Mouse (Mus musculus) liver, embryonic 16.5 days (tissue): Measurements from ENCODE around the gene Gm37240. TPM values are rescaled to one million over a fixed set of nuclear protein-coding genes. Genes with fewer than 3 reads are reported as not detected.

ENCODE experiments used
- ATAC-seq: fragments of 200-750 bp; cut with Nextera tagmentation; 2 replicates; pipeline ENCODE4 v1.8.0; 2017; ENCODE audit warnings: low read depth, mild to moderate bottlenecking, moderate number of reproducible peaks, moderate library complexity
- H3K27ac ChIP-seq: fragments of 300-500 bp; sonication (generic); 2 replicates; pipeline ENCODE4 v1.5.1; 2014; ENCODE audit warnings: mild to moderate bottlenecking, low read length
- H3K27me3 ChIP-seq: fragments of 300-500 bp; sonication (generic); 2 replicates; pipeline ENCODE4 v1.6.1; 2014; ENCODE audit warnings: low read depth, low read length, mixed read lengths; ENCODE audit not compliant: control insufficient read depth, insufficient read depth
- H3K36me3 ChIP-seq: fragments of 300-500 bp; sonication (generic); 2 replicates; pipeline ENCODE4 v1.6.1; 2014; ENCODE audit warnings: mild to moderate bottlenecking; ENCODE audit not compliant: control insufficient read depth, insufficient read depth
- H3K4me1 ChIP-seq: fragments of 300-500 bp; sonication (generic); 2 replicates; pipeline ENCODE4 v1.6.1; 2014; ENCODE audit warnings: low read depth, low read length, mixed read lengths; ENCODE audit not compliant: control insufficient read depth
- H3K4me2 ChIP-seq: fragments of 300-500 bp; sonication (generic); 2 replicates; pipeline ENCODE4 v1.6.1; 2014; ENCODE audit warnings: low read depth, low read length, mixed read lengths
- H3K4me3 ChIP-seq: fragments of 300-500 bp; sonication (generic); 2 replicates; pipeline ENCODE4 v1.5.1; 2014; ENCODE audit warnings: low read depth, mild to moderate bottlenecking, low read length
- H3K9ac ChIP-seq: fragments of 300-500 bp; sonication (generic); 2 replicates; pipeline ENCODE4 v1.6.1; 2014; ENCODE audit warnings: low read depth, low read length
- H3K9me3 ChIP-seq: fragments of 300-500 bp; sonication (generic); replicated peaks from 2 replicates; pipeline ENCODE4 v1.6.1; 2016; ENCODE audit warnings: low read length; ENCODE audit not compliant: control insufficient read depth
- WGBS: fragments of 180-500 bp; shearing (Covaris S2); extraction: QIAGEN DNeasy Blood & Tissue Kit; methylation state at CpG from one replicate; pipeline ENCODE4 v1.1.7; 2014; ENCODE audit not compliant: insufficient replicate concordance; 5-methylcytosine and 5-hydroxymethylcytosine counted together
- polyA plus RNA-seq: library from polyadenylated mRNA; unstranded; fragments of >200 nt; fragmentation: Nextera tagmentation; extraction: Ambion mirVana; gene quantifications from 2 replicates; pipeline ENCODE4 v1.2.1, GENCODE M21; 2015

The Gm37240 gene
- polyA plus RNA-seq, 1 experiment from 2014 or later = 0.65 TPM

DNA sequence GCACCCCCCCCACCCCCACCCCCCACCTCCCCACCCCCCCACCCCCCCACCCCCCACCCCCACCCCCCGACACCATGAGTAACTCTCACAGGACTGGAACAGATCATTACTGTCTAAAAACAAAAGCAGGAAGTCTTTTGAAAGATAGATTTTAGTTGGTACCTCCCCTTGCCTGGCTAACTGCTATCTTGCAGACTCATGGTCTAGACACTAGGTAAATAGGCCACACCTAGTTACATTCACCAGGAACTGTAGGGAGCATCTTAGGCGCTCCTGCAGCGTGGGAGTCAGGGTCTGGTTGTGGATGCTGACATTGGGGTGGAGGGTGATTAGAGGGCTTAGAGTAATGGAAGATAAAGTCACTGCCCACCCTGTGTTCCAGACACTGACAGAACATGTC, 684.6 kb downstream of the Gm37240 start:
- no peak overlapping the region for H3K27ac ChIP-seq
- WGBS = 40% methylated on average over 2 of the region's 3 CpGs
- no peak overlapping the region for H3K4me2 ChIP-seq
- no peaks in the 10 kb centered on the region for H3K36me3 ChIP-seq
- no peaks in the 10 kb centered on the region for H3K27me3 ChIP-seq
- no peak overlapping the region for H3K4me3 ChIP-seq
- ATAC-seq = no peak
- no peaks in the 10 kb centered on the region for H3K9me3 ChIP-seq
- no peak overlapping the region for H3K9ac ChIP-seq
- H3K4me1 ChIP-seq = no peaks in the 10 kb centered on the region

DNA sequence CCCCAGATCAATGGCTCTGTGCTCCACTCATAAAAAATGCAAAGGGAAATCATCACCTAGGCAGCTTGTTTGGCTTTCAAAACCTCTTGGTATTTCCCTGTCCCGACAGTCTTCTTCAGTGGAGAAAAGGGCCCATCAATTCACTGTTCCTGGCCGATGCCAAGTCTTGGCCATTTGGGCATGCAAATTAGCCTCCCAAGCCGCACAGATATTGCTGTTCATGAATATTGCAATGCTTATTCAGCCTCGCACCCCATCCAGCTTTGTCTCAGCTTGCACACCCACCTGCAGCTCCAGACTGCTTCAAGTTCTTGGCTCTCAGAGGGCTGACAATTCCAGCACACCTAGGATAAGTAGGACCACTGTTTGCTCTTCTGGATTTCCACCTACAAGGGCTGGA, 685.5 kb downstream of the Gm37240 start:
- H3K4me3 ChIP-seq = no peak overlapping the region
- H3K27me3 ChIP-seq = no peaks in the 10 kb centered on the region
- H3K36me3 ChIP-seq = no peaks in the 10 kb centered on the region
- ATAC-seq = no peak
- no peaks in the 10 kb centered on the region for H3K9me3 ChIP-seq
- no peak overlapping the region for H3K4me2 ChIP-seq
- no peak overlapping the region for H3K27ac ChIP-seq
- H3K4me1 ChIP-seq = no peaks in the 10 kb centered on the region
- WGBS = 60% methylated on average over 4 of the region's 4 CpGs
- H3K9ac ChIP-seq = no peak overlapping the region

DNA sequence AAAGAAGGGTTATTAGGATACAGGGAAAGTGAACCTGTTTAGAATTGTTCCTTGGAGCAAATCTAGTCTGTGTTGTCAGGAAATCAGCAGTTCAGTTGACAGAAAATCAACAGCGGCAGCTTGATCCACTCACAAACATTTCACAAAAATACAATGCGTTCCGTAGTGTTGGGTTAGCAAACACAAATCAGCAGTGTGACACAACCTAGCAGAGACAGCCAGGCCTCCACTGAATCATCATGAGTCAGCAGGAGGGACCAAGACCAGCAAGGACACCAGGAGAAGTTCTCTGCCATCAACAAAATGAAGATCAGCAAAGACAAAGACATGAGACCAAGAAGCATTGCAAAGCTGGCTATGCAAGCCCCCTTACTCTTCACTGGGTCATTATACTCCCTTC, 688.8 kb downstream of the Gm37240 start:
- H3K36me3 ChIP-seq = no peaks in the 10 kb centered on the region

DNA sequence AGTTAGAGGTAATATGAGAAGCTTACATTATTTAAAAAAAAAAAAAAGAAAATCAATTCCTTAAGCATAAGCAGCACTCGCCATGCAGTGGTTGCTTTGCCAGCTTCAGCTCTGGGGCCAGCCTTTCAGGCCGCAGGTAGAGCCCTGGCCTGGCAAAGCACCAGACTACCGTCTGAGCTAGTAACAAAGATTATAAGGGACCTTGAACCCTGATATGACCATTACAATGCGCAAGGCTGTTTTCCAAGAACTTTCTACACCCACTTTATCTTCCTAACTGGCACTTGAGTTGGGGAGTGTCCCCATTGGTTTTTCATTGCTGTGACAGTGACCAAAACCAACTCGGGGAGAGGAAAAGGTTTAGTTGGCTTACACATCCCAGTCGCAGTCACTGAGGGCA, 690.2 kb downstream of the Gm37240 start:
- Histone ChIP-seq H3K27me3 (no peaks in the 10 kb centered on the region), H3K9me3 (no peaks in the 10 kb centered on the region), H3K9ac (no peak overlapping the region), H3K4me3 (no peak overlapping the region), H3K36me3 (no peaks in the 10 kb centered on the region), H3K4me1 (no peaks in the 10 kb centered on the region), H3K4me2 (no peak overlapping the region), H3K27ac (no peak overlapping the region)
- ATAC-seq = no peak
- 50% methylated on average over 6 of the region's 6 CpGs for WGBS

More for the DNA sequence above, 688.8 kb downstream of the Gm37240 start:
- no peaks in the 10 kb centered on the region for H3K9me3 ChIP-seq
- no peak overlapping the region for H3K4me3 ChIP-seq
- 58% methylated on average over 3 of the region's 3 CpGs for WGBS
- no peak for ATAC-seq
- no peak overlapping the region for H3K27ac ChIP-seq
- no peaks in the 10 kb centered on the region for H3K27me3 ChIP-seq
- H3K4me2 ChIP-seq = no peak overlapping the region
- H3K9ac ChIP-seq = no peak overlapping the region
- H3K4me1 ChIP-seq = no peaks in the 10 kb centered on the region

DNA sequence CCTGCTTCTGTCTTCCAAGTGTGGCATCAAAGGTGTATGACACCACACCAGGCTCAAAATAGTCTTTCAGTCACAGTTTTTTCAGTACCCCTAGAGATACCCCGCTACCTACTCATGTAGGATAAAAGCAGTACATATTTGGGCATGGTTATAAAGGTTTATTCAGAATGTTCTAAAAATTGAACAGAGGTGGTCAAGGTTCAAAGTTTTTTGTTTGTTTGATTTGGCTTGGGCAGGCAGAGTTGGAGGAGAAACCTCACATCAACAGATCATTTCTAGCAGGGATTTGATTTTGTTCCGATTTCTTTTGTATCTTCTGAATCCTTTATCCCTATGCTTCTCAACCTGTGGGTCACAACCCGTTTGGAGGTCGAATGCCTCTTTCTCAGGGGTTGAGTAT, 690.7 kb downstream of the Gm37240 start:
- H3K9ac ChIP-seq = no peak overlapping the region
- H3K4me2 ChIP-seq = no peak overlapping the region
- H3K4me1 ChIP-seq = no peaks in the 10 kb centered on the region
- H3K27ac ChIP-seq = no peak overlapping the region
- H3K36me3 ChIP-seq = no peaks in the 10 kb centered on the region
- WGBS = 64% methylated on average over 4 of the region's 4 CpGs
- no peak for ATAC-seq
- no peaks in the 10 kb centered on the region for H3K9me3 ChIP-seq
- H3K4me3 ChIP-seq = no peak overlapping the region
- H3K27me3 ChIP-seq = no peaks in the 10 kb centered on the region

DNA sequence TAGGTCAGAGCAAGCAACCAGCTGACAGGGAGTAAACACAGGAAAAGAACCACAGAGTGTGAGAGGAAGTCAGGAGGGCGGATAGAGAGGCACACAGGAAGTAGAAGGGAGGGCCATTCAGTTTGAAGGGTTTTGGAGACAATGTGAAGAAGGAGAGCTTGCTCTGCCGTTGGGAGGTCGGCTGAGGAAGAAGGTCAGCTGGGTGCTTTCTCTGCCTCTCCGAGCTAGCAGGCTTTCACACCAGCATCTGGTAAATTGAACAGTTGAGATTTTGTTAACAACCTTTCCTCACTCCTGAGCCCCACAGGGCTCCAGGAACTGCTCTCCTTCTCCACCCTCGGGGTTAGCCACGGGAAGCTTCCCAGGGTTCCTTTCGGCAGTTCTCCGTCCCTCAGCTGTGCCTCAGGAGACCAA, 692.2 kb downstream of the Gm37240 start:
- 18% methylated on average over 8 of the region's 8 CpGs for WGBS
- Histone ChIP-seq H3K27ac (no peak overlapping the region), H3K36me3 (no peaks in the 10 kb centered on the region), H3K27me3 (no peaks in the 10 kb centered on the region), H3K4me1 (no peaks in the 10 kb centered on the region), H3K9me3 (no peaks in the 10 kb centered on the region), H3K4me2 (peak overlapping the region; percentile 39), H3K4me3 (peak overlapping the region; percentile 50), H3K9ac (0 out of 2 replicates have a peak overlapping the region, but pooled peaks have one; percentile 24)
- ATAC-seq = peak; percentile 59; the same call in 1 of the 2 replicates

DNA sequence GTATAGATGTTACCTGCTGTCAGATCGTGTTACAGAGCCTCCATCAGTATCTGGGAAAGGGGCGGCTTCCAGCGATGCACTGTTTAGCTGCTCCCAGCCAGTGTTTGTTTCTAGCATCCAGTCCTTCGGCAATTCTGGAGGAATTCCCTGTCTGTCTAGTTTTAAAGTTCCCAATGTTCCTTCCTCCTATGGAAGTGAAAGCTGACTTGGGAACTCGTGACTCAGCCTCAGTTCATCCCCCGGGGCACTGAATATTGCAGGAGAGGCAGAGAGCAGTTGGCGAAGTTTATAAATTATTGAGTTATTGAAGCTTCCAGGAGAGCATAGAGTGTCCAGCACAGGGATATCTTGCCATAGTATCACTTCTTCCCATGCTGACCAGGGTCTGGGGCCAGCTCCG, 697.5 kb downstream of the Gm37240 start:
- no peaks in the 10 kb centered on the region for H3K9me3 ChIP-seq
- H3K9ac ChIP-seq = no peak overlapping the region
- no peak overlapping the region for H3K4me3 ChIP-seq
- no peaks in the 10 kb centered on the region for H3K36me3 ChIP-seq
- H3K27me3 ChIP-seq = no peaks in the 10 kb centered on the region
- no peak for ATAC-seq
- WGBS = 62% methylated on average over 8 of the region's 8 CpGs
- no peaks in the 10 kb centered on the region for H3K4me1 ChIP-seq
- no peak overlapping the region for H3K27ac ChIP-seq
- H3K4me2 ChIP-seq = no peak overlapping the region

DNA sequence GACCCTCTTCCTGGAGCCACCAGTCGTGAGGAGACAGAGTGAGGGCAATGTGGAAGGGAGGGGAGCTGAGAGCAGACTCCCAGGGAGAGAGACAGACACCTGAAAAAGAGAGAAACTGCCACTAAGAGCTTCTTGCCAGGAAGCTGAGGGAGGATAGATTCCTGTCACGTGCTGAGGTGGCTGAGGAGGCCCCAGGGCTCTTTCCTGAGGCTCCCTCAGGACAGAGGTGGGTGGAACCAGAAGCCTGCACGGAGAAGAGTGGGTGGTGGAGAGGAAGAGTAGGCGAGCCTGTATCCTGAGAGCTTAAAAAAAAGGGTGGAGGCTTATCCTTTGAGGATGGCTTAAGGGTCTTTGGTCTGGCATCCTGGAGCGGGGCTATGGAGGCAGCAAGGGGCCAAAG, 699.0 kb downstream of the Gm37240 start:
- ATAC-seq = no peak
- Histone ChIP-seq H3K27me3 (no peaks in the 10 kb centered on the region), H3K36me3 (no peaks in the 10 kb centered on the region), H3K4me3 (no peak overlapping the region), H3K27ac (no peak overlapping the region), H3K9ac (no peak overlapping the region), H3K4me1 (no peaks in the 10 kb centered on the region), H3K9me3 (no peaks in the 10 kb centered on the region), H3K4me2 (no peak overlapping the region)
- WGBS = 15% methylated on average over 5 of the region's 5 CpGs

DNA sequence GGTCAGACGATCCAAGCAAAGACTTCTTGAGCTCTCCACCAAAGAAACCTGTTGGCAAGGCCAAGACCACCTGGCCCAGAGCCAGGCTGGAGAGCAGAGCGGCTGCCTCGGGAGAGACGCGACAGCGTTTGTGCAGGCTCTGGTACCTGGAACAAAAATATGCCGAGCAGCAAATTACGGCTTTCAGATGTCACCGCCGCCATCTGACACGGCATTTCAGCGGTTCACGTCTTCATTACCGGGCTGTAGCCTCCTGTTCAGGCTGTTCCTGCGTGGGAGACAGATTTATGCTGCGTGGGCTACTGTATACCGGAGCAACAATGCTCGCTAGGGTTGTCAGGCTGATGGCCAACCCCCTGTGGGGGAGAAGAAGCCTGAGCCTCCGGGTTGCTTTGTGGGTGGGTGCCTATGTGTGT, 700.6 kb downstream of the Gm37240 start:
- Histone ChIP-seq H3K36me3 (no peaks in the 10 kb centered on the region), H3K27ac (no peak overlapping the region), H3K4me1 (no peaks in the 10 kb centered on the region), H3K9ac (no peak overlapping the region), H3K4me3 (no peak overlapping the region), H3K4me2 (no peak overlapping the region), H3K9me3 (no peaks in the 10 kb centered on the region), H3K27me3 (no peaks in the 10 kb centered on the region)
- WGBS = 76% methylated on average over 19 of the region's 19 CpGs
- ATAC-seq = no peak
